Mouse (Mus musculus) heart, adult 11 months (tissue): Measurements from ENCODE around the gene Cerkl.

Experiments
- DNase-seq: peaks from one replicate; pipeline ENCODE4 v3.0.0; 2022

Gene Cerkl

GRCm38 (mm10) chr2:79442906-79443305 is 13.7 kb downstream of the Cerkl start:
- peak; percentile 67 for DNase-seq

GRCm38 (mm10) chr2:79442227-79442626 is 14.4 kb downstream of the Cerkl start:
- peak; percentile 60 for DNase-seq

- peak; percentile 81 for DNase-seq
Observed at GRCm38 (mm10) chr2:79430061-79430460, 26.5 kb downstream of the Cerkl start.

GRCm38 (mm10) chr2:79429650-79430049 is 26.9 kb downstream of the Cerkl start:
- peak; percentile 92 for DNase-seq

GRCm38 (mm10) chr2:79429108-79429507 is 27.5 kb downstream of the Cerkl start:
- DNase-seq, result no peak

- DNase-seq, result peak; percentile 95
Observed at GRCm38 (mm10) chr2:79428569-79429104, 27.9 kb downstream of the Cerkl start.

- no peak for DNase-seq
Observed at GRCm38 (mm10) chr2:79428022-79428421, 28.6 kb downstream of the Cerkl start.

GRCm38 (mm10) chr2:79421696-79422095 is 34.9 kb downstream of the Cerkl start:
- no peak for DNase-seq

GRCm38 (mm10) chr2:79414505-79414904 is 42.1 kb downstream of the Cerkl start:
- DNase-seq, result no peak

GRCm38 (mm10) chr2:79410903-79411255 is 45.7 kb downstream of the Cerkl start:
- DNase-seq, result peak; percentile 49

- peak; percentile 68 for DNase-seq
Observed at GRCm38 (mm10) chr2:79410247-79410902, 46.2 kb downstream of the Cerkl start.

GRCm38 (mm10) chr2:79405661-79406405 is 50.8 kb downstream of the Cerkl start:
- peak; percentile 25 for DNase-seq

GRCm38 (mm10) chr2:79400045-79400444 is 56.5 kb downstream of the Cerkl start:
- no peak for DNase-seq

GRCm38 (mm10) chr2:79399234-79400000 is 57.2 kb downstream of the Cerkl start:
- DNase-seq, result no peak

GRCm38 (mm10) chr2:79398831-79399230 is 57.8 kb downstream of the Cerkl start:
- DNase-seq, result no peak

- no peak for DNase-seq
Observed at GRCm38 (mm10) chr2:79398343-79398742, 58.2 kb downstream of the Cerkl start.

GRCm38 (mm10) chr2:79397107-79397506 is 59.5 kb downstream of the Cerkl start:
- DNase-seq, result no peak

- peak; percentile 65 for DNase-seq
Observed at GRCm38 (mm10) chr2:79379087-79380041, 77.2 kb downstream of the Cerkl start.

- peak; percentile 36 for DNase-seq
Observed at GRCm38 (mm10) chr2:79378346-79379086, 78.1 kb downstream of the Cerkl start.

GRCm38 (mm10) chr2:79372486-79373200 is 83.9 kb downstream of the Cerkl start:
- DNase-seq, result peak; percentile 90

- no peak for DNase-seq
Observed at GRCm38 (mm10) chr2:79372154-79372467, 84.5 kb downstream of the Cerkl start.
